Mouse (Mus musculus) midbrain, embryonic 15.5 days (tissue): ENCODE results near the gene Sh3glb1. TPM values are rescaled to one million over a fixed set of nuclear protein-coding genes. Genes with fewer than 3 reads are reported as not detected.
"Not testable (repeated sequence)": the region's sequence is repeated elsewhere in the genome, so short reads cannot be mapped to it uniquely, and the experiment has no call there.

Experiments
- ATAC-seq: fragments of 200-750 bp; cut with Nextera tagmentation; replicated peaks from 2 replicates; pipeline ENCODE4 v1.8.0; 2017; ENCODE audit warnings: moderate TSS enrichment
- H3K27ac ChIP-seq: fragments of 300-500 bp; sonication (generic); 2 replicates; pipeline ENCODE4 v1.5.1; 2015; ENCODE audit warnings: mild to moderate bottlenecking, inconsistent platforms
- H3K27me3 ChIP-seq: fragments of 300-500 bp; sonication (generic); replicated peaks from 2 replicates; pipeline ENCODE4 v1.6.1; 2015; ENCODE audit warnings: inconsistent platforms
- H3K36me3 ChIP-seq: fragments of 300-500 bp; sonication (generic); replicated peaks from 2 replicates; pipeline ENCODE4 v1.6.1; 2015; ENCODE audit warnings: inconsistent platforms
- H3K4me1 ChIP-seq: fragments of 300-500 bp; sonication (generic); 2 replicates; pipeline ENCODE4 v1.6.1; 2015; ENCODE audit warnings: inconsistent platforms
- H3K4me2 ChIP-seq: fragments of 300-500 bp; sonication (generic); 2 replicates; pipeline ENCODE4 v1.6.1; 2015; ENCODE audit warnings: inconsistent platforms, mild to moderate bottlenecking, moderate library complexity
- H3K4me3 ChIP-seq: fragments of 300-500 bp; sonication (generic); 2 replicates; pipeline ENCODE4 v1.5.1; 2015; ENCODE audit warnings: mild to moderate bottlenecking, inconsistent platforms
- H3K9ac ChIP-seq: fragments of 300-500 bp; sonication (generic); 2 replicates; pipeline ENCODE4 v1.6.1; 2015; ENCODE audit warnings: mild to moderate bottlenecking, inconsistent platforms
- H3K9me3 ChIP-seq: fragments of 300-500 bp; sonication (generic); 2 replicates; pipeline ENCODE4 v1.6.1; 2016; ENCODE audit warnings: inconsistent platforms
- WGBS: fragments of 180-500 bp; shearing (Covaris S2); methylation state at CpG from one replicate; pipeline ENCODE4 v1.1.7; 2015; ENCODE audit warnings: mixed read lengths; 5-methylcytosine and 5-hydroxymethylcytosine counted together
- polyA plus RNA-seq: library from polyadenylated mRNA; unstranded; fragments of >200 nt; fragmentation: Nextera tagmentation; extraction: Ambion mirVana; gene quantifications from 2 replicates; pipeline ENCODE4 v1.2.1, GENCODE M21; 2015

Sh3glb1 gene
- polyA plus RNA-seq, 1 experiment from 2014 or later: 108 TPM

GRCm38 (mm10) chr3:144722566-144722965, 2.4 kb upstream of the Sh3glb1 start:
- WGBS: 92% methylated on average over 3 of the region's 3 CpGs
- H3K27ac ChIP-seq, H3K9me3 ChIP-seq, ATAC-seq, H3K4me2 ChIP-seq, H3K9ac ChIP-seq, H3K4me3 ChIP-seq, H3K27me3 ChIP-seq, H3K36me3 ChIP-seq: not testable (repeated sequence)
- peaks cover 22% of the 10 kb centered on the region for H3K4me1 ChIP-seq

DNA sequence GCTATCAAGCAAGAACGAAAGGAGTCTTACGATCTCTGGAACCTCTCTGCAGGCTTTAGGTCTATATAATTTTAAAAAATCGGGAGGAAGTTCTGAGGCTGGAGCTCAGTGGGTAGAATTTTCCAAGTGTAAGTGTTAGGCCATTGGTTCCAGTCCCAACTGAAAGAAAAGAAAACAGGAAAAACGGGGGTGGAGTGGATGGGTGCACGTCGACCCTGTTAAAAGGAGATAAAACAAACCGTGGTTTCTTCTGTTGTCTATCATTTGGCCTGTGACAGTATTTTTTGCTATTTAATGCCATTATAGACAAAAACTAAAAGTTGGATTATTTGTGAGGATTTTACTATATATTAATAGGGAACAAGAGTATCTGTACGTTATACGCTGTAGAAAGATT, 1.7 kb upstream of the Sh3glb1 start:
- Histone ChIP-seq H3K9me3 (no peaks in the 10 kb centered on the region), H3K4me3 (no peak overlapping the region), H3K36me3 (no peaks in the 10 kb centered on the region), H3K4me2 (no peak overlapping the region), H3K9ac (no peak overlapping the region), H3K27me3 (no peaks in the 10 kb centered on the region), H3K27ac (no peak overlapping the region), H3K4me1 (peaks cover 27% of the 10 kb centered on the region)
- WGBS: 89% methylated on average over 9 of the region's 9 CpGs
- no peak for ATAC-seq

- Histone ChIP-seq H3K9ac (peak overlapping the region; percentile 46; the same call in 1 of the 2 replicates), H3K9me3 (no peaks in the 10 kb centered on the region), H3K4me3 (peak overlapping the region; percentile 83), H3K4me2 (peak overlapping the region; percentile 51), H3K27me3 (no peaks in the 10 kb centered on the region), H3K36me3 (no peaks in the 10 kb centered on the region), H3K4me1 (peaks cover 32% of the 10 kb centered on the region), H3K27ac (peak overlapping the region; percentile 98)
- ATAC-seq: no peak
- WGBS: 90% methylated on average over 10 of the region's 10 CpGs
Measured at GRCm38 (mm10) chr3:144721077-144721859, 1.1 kb upstream of the Sh3glb1 start.

DNA sequence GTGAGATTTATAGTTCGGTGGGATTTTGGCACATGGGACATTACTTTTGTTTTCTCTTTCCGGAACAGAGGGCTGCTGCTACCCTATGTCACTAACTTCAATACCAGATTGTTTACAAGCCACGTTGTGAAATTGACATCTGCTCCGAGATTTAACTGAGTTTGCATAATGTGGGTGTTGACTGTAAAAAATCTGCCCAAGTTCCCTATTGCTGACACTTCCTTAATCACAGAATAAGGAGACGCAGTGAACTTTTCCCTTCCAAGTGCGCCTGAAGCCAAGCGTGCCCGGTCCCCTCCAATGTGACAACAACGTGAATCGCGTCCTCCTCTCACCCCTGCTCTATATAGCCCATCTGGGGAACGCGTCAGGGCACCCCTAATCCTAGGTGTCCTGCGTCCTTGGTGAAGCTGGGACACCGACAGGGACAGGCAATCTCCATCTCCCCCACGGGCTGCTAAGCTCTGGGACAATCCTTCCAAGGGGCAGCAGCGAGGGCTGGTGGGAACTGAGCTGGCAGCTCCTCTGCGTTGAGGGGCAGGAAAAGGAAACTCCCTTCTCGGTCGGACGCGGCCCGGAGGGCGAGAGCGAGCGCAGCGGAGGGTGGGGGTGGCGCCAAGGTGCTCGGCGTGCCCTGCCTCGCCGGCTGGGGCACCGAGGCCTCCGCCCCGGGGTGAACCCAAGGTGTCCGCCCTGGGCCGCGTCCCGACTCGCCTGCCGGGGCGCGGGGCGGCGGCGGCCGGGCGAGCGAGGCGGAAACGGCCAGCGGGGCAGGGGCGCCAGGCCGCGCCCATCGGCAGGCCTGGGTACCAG, 841 bp downstream of the Sh3glb1 start:
- no peak; the same call in none of the 2 replicates for ATAC-seq
- Histone ChIP-seq H3K27me3 (no peaks in the 10 kb centered on the region), H3K36me3 (no peaks in the 10 kb centered on the region), H3K4me3 (peak overlapping the region; percentile 83), H3K4me1 (peaks cover 40% of the 10 kb centered on the region), H3K9ac (peak overlapping the region; percentile 88), H3K27ac (peak overlapping the region; percentile 98), H3K9me3 (no peaks in the 10 kb centered on the region), H3K4me2 (peak overlapping the region; percentile 92)
- 1% methylated on average over 56 of the region's 56 CpGs for WGBS

DNA sequence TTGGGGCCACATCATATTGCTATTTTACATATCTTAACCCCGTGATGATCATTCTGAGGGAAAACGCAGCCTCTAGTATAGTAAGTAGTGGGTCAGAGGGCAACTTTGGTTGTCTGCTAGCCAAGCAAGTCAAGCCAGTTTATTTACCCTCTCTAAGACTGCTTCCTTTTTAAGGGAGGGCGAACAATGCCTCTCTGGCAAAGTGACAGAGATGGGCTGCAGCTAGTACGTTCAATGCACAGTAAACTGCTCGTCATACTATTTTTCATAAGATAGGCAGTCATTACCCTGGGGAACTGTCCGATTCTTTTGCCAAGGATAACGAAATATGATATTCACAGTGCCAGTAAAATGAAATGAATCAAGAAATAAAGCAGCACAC, 1.4 kb downstream of the Sh3glb1 start:
- Histone ChIP-seq H3K4me2 (peak overlapping the region; percentile 92), H3K36me3 (no peaks in the 10 kb centered on the region), H3K9ac (peak overlapping the region; percentile 88), H3K4me1 (peaks cover 40% of the 10 kb centered on the region), H3K27ac (peak overlapping the region; percentile 98; the same call in 1 of the 2 replicates), H3K27me3 (no peaks in the 10 kb centered on the region), H3K9me3 (no peaks in the 10 kb centered on the region), H3K4me3 (peak overlapping the region; percentile 83)
- ATAC-seq: no peak
- WGBS: 21% methylated on average over 7 of the region's 7 CpGs

- Histone ChIP-seq H3K4me2 (peak overlapping the region; percentile 26), H3K36me3 (no peaks in the 10 kb centered on the region), H3K9ac (no peak overlapping the region), H3K27me3 (no peaks in the 10 kb centered on the region), H3K4me1 (peaks cover 40% of the 10 kb centered on the region), H3K4me3 (no peak overlapping the region), H3K27ac (no peak overlapping the region), H3K9me3 (no peaks in the 10 kb centered on the region)
- WGBS: 80% methylated on average over 6 of the region's 6 CpGs
- no peak for ATAC-seq
Measured at GRCm38 (mm10) chr3:144717835-144718234, 2.3 kb downstream of the Sh3glb1 start.

DNA sequence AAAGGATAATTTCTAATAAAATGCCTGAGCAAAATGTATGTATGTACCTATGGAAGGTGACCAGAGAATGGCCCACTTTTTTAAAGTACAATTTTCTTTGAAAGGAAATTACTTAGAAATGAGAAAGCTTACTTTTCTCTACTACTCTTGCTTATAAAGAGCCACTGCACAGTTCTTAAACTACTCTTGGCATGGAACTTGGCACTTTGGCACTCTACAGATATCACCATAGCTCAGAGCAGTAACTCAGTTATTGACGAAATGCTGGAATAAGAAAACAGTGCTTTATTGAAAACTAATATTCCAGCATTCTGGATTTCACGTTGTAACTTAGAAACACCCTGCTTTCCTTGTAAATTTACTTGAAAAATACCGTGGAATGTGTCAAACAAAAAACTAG, 3.0 kb downstream of the Sh3glb1 start:
- peak overlapping the region; percentile 26; the same call in 1 of the 2 replicates for H3K4me2 ChIP-seq
- no peaks in the 10 kb centered on the region for H3K27me3 ChIP-seq
- WGBS: 85% methylated on average over 3 of the region's 3 CpGs
- H3K4me1 ChIP-seq: peaks cover 40% of the 10 kb centered on the region
- no peaks in the 10 kb centered on the region; the same call in 1 of the 2 replicates for H3K36me3 ChIP-seq
- no peak for ATAC-seq
- H3K9ac ChIP-seq: no peak overlapping the region
- H3K27ac ChIP-seq: no peak overlapping the region
- no peaks in the 10 kb centered on the region for H3K9me3 ChIP-seq
- H3K4me3 ChIP-seq: no peak overlapping the region

GRCm38 (mm10) chr3:144715901-144716300, 4.2 kb downstream of the Sh3glb1 start:
- H3K36me3 ChIP-seq: peaks cover 4% of the 10 kb centered on the region; the same call in 1 of the 2 replicates
- H3K27me3 ChIP-seq: no peaks in the 10 kb centered on the region
- WGBS: 66% methylated on average over 9 of the region's 9 CpGs
- H3K4me3 ChIP-seq: no peak overlapping the region
- H3K9me3 ChIP-seq: no peaks in the 10 kb centered on the region
- no peak overlapping the region for H3K27ac ChIP-seq
- H3K4me1 ChIP-seq: peaks cover 39% of the 10 kb centered on the region
- no peak overlapping the region for H3K9ac ChIP-seq
- no peak for ATAC-seq
- H3K4me2 ChIP-seq: no peak overlapping the region

DNA sequence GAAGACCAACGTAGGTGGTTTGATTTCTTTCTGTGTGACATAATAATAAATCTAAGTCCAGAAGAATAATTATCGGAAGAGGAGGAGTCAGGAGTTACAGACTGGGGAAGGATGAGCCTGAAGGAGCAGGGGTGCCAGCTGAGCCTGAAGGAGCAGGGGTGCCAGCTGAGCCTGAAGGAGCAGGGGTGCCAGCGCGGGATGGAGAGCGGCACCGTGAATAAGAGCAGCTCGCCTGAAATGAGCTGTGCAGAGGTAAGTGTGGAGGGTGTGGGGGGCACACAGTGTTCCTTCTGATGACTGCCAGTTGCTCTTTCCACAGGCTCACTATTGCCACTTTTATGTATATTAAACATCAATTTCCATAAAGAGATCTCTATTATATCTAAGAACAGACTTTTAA, 5.1 kb downstream of the Sh3glb1 start:
- Histone ChIP-seq H3K4me1 (peaks cover 34% of the 10 kb centered on the region), H3K9me3 (no peaks in the 10 kb centered on the region), H3K27me3 (no peaks in the 10 kb centered on the region), H3K36me3 (peaks cover 4% of the 10 kb centered on the region; the same call in 1 of the 2 replicates), H3K4me3 (no peak overlapping the region), H3K27ac (no peak overlapping the region), H3K9ac (no peak overlapping the region), H3K4me2 (no peak overlapping the region)
- no peak for ATAC-seq
- 79% methylated on average over 7 of the region's 7 CpGs for WGBS

- H3K27me3 ChIP-seq: no peaks in the 10 kb centered on the region
- H3K4me3 ChIP-seq: no peak overlapping the region
- 83% methylated on average over 8 of the region's 8 CpGs for WGBS
- no peak overlapping the region for H3K27ac ChIP-seq
- ATAC-seq: no peak
- H3K36me3 ChIP-seq: peaks cover 7% of the 10 kb centered on the region; the same call in 1 of the 2 replicates
- H3K9me3 ChIP-seq: no peaks in the 10 kb centered on the region
- no peak overlapping the region for H3K9ac ChIP-seq
- H3K4me1 ChIP-seq: peaks cover 34% of the 10 kb centered on the region
- H3K4me2 ChIP-seq: no peak overlapping the region
Measured at GRCm38 (mm10) chr3:144714606-144715005, 5.5 kb downstream of the Sh3glb1 start.

- H3K4me1 ChIP-seq: peaks cover 31% of the 10 kb centered on the region
- no peak overlapping the region for H3K4me3 ChIP-seq
- no peak overlapping the region for H3K4me2 ChIP-seq
- no peak for ATAC-seq
- H3K9ac ChIP-seq: no peak overlapping the region
- H3K27ac ChIP-seq: no peak overlapping the region
- H3K9me3 ChIP-seq: no peaks in the 10 kb centered on the region
- no peaks in the 10 kb centered on the region for H3K27me3 ChIP-seq
- 51% methylated on average over 7 of the region's 7 CpGs for WGBS
- peaks cover 7% of the 10 kb centered on the region; the same call in 1 of the 2 replicates for H3K36me3 ChIP-seq
Measured at GRCm38 (mm10) chr3:144714126-144714525, 6.0 kb downstream of the Sh3glb1 start.

- no peak overlapping the region for H3K4me2 ChIP-seq
- 82% methylated on average over 6 of the region's 6 CpGs for WGBS
- H3K27ac ChIP-seq: no peak overlapping the region
- no peaks in the 10 kb centered on the region for H3K27me3 ChIP-seq
- peaks cover 7% of the 10 kb centered on the region; the same call in 1 of the 2 replicates for H3K36me3 ChIP-seq
- no peak for ATAC-seq
- no peaks in the 10 kb centered on the region for H3K9me3 ChIP-seq
- H3K4me3 ChIP-seq: no peak overlapping the region
- peaks cover 13% of the 10 kb centered on the region for H3K4me1 ChIP-seq
- H3K9ac ChIP-seq: no peak overlapping the region
Measured at GRCm38 (mm10) chr3:144711607-144712206, 8.4 kb downstream of the Sh3glb1 start.
